Mouse (Mus musculus) forebrain, embryonic 14.5 days (tissue): ENCODE measurements around the gene Nav1. TPM values are rescaled to one million over a fixed set of nuclear protein-coding genes. Genes with fewer than 3 reads are reported as not detected.

Source experiments
- ATAC-seq: fragments of 200-750 bp; cut with Nextera tagmentation; 2 replicates; pipeline ENCODE4 v1.8.0; 2017; ENCODE audit warnings: mild to moderate bottlenecking, moderate library complexity
- DNase-seq: peaks from one replicate; pipeline ENCODE4 v3.0.0-alpha.2; 2015; ENCODE audit warnings: low spot score
- H3K27ac ChIP-seq: fragments of 300-500 bp; sonication (generic); 2 replicates; pipeline ENCODE4 v1.5.1; 2014; ENCODE audit warnings: low read depth, mild to moderate bottlenecking, control low read depth, low read length, moderate library complexity
- H3K27me3 ChIP-seq: fragments of 300-500 bp; sonication (generic); replicated peaks from 2 replicates; pipeline ENCODE4 v1.6.1; 2014; ENCODE audit warnings: low read length, control low read depth, mixed read lengths; ENCODE audit not compliant: control insufficient read depth, insufficient read depth
- H3K36me3 ChIP-seq: fragments of 300-500 bp; sonication (generic); 2 replicates; pipeline ENCODE4 v1.6.1; 2014; ENCODE audit warnings: low read length, control low read depth; ENCODE audit not compliant: control insufficient read depth, insufficient read depth
- H3K4me1 ChIP-seq: fragments of 300-500 bp; sonication (generic); 2 replicates; pipeline ENCODE4 v1.6.1; 2014; ENCODE audit warnings: antibody characterized with exemption, low read length, control low read depth; ENCODE audit not compliant: control insufficient read depth, insufficient read depth
- H3K4me2 ChIP-seq: fragments of 300-500 bp; sonication (generic); 2 replicates; pipeline ENCODE4 v1.6.1; 2014; ENCODE audit warnings: mild to moderate bottlenecking, control low read depth, low read length
- H3K4me3 ChIP-seq: fragments of 300-500 bp; sonication (generic); 2 replicates; pipeline ENCODE4 v1.5.1; 2014; ENCODE audit warnings: low read depth, low read length, control low read depth
- H3K9ac ChIP-seq: fragments of 300-500 bp; sonication (generic); 2 replicates; pipeline ENCODE4 v1.6.1; 2014; ENCODE audit warnings: mild to moderate bottlenecking, low read length, control low read depth, moderate library complexity
- H3K9me3 ChIP-seq: fragments of 300-500 bp; sonication (generic); replicated peaks from 2 replicates; pipeline ENCODE4 v1.6.1; 2016; ENCODE audit warnings: low read length, control low read depth, mixed read lengths; ENCODE audit not compliant: control insufficient read depth
- WGBS: fragments of 180-500 bp; shearing (Covaris S2); extraction: QIAGEN DNeasy Blood & Tissue Kit; methylation state at CpG from one replicate; pipeline ENCODE4 v1.1.7; 2014; 5-methylcytosine and 5-hydroxymethylcytosine counted together
- polyA plus RNA-seq: library from polyadenylated mRNA; unstranded; fragments of >200 nt; fragmentation: Nextera tagmentation; extraction: Ambion mirVana; gene quantifications from 2 replicates; pipeline ENCODE4 v1.2.1, GENCODE M21; 2014

Gene Nav1
- polyA plus RNA-seq, 1 experiment from 2014 or later = 26.1 TPM

- Histone ChIP-seq H3K4me1 (no peaks in the 10 kb centered on the region), H3K4me2 (no peak overlapping the region), H3K27me3 (no peaks in the 10 kb centered on the region), H3K9me3 (no peaks in the 10 kb centered on the region), H3K9ac (no peak overlapping the region), H3K27ac (no peak overlapping the region), H3K36me3 (peaks cover 46% of the 10 kb centered on the region), H3K4me3 (no peak overlapping the region)
- WGBS = 94% methylated on average over 6 of the region's 6 CpGs
- DNase-seq (no peak), ATAC-seq (no peak)
These were observed 75.1 kb downstream of the Nav1 start for GRCm38 (mm10) chr1:135531981-135532380.

DNA sequence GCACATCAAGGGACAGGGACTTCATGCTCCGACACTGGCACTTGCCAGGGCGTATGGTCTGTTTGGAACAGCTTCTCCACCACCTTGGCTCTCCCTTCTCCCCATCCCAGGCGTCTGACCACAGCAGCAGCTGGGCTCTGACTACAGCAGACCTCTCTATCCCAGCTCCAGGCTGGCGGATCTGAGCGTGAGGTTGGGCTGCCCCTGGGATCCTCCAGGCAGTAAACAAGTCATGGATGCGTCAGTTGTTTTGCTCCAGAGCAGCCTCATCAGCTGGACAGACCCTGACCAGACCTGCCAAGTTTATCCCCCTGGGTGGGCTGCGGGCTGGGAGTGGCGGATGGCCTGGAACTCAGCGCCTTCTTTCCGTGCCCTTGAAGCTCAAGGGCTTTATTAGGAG is 76.0 kb downstream of the Nav1 start:
- ATAC-seq (no peak), DNase-seq (no peak)
- no peaks in the 10 kb centered on the region for H3K4me1 ChIP-seq
- H3K9ac ChIP-seq = no peak overlapping the region
- H3K9me3 ChIP-seq = no peaks in the 10 kb centered on the region
- no peak overlapping the region for H3K27ac ChIP-seq
- WGBS = 64% methylated on average over 10 of the region's 10 CpGs
- no peak overlapping the region for H3K4me3 ChIP-seq
- H3K27me3 ChIP-seq = no peaks in the 10 kb centered on the region
- H3K36me3 ChIP-seq = peaks cover 43% of the 10 kb centered on the region
- H3K4me2 ChIP-seq = no peak overlapping the region

- no peaks in the 10 kb centered on the region for H3K9me3 ChIP-seq
These were observed 82.6 kb downstream of the Nav1 start for GRCm38 (mm10) chr1:135524518-135524860.

DNA sequence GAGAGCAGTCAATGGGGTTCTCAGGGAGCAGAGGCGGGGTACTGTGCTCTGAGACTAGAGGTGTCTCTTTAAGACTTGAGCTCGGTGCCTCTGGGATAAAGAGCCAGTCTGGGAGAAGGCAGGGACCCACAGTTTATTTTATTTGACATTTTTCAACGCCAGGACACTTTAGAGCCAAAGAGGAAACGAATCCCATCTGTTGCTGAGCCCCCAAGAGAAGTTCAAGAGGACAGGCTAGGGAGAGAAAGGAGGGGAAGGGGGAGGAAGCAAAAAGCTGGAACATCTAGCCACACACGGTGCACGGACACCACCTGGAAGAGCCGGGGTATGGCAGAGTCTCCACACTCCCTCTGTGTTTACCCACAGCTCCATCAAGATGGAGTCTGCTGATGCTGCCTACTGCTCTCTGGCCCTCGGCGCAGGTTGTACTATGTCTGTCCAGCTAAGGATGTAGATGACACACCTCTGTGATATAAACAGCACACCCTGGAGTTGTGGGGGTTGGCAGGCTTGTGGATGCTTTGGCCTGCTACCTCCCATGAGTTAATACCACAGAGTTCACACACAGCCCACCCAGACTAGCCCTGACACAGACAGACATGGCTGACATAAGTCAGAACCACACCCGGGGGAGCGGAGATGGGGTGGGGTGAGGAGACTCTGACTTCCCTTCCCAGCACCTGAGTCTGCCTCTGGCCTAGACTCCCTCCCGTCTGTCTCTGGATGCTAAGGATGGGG is 83.1 kb downstream of the Nav1 start:
- H3K36me3 ChIP-seq = peaks cover 13% of the 10 kb centered on the region
- H3K4me3 ChIP-seq = no peak overlapping the region
- H3K9me3 ChIP-seq = no peaks in the 10 kb centered on the region
- H3K27me3 ChIP-seq = no peaks in the 10 kb centered on the region
- H3K4me1 ChIP-seq = peaks cover 5% of the 10 kb centered on the region
- ATAC-seq (peak; percentile 32; the same call in 1 of the 2 replicates), DNase-seq (no peak)
- H3K4me2 ChIP-seq = no peak overlapping the region
- H3K27ac ChIP-seq = no peak overlapping the region
- no peak overlapping the region for H3K9ac ChIP-seq
- 84% methylated on average over 12 of the region's 12 CpGs for WGBS

More at GRCm38 (mm10) chr1:135524518-135524860, 82.6 kb downstream of the Nav1 start:
- WGBS = 80% methylated on average over 4 of the region's 4 CpGs
- H3K36me3 ChIP-seq = peaks cover 17% of the 10 kb centered on the region
- no peak overlapping the region for H3K4me3 ChIP-seq
- no peak overlapping the region for H3K27ac ChIP-seq
- DNase-seq = no peak
- H3K27me3 ChIP-seq = no peaks in the 10 kb centered on the region
- no peak overlapping the region for H3K4me2 ChIP-seq
- H3K4me1 ChIP-seq = no peaks in the 10 kb centered on the region; the same call in 1 of the 2 replicates
- no peak; the same call in 1 of the 2 replicates for ATAC-seq
- no peak overlapping the region for H3K9ac ChIP-seq

DNA sequence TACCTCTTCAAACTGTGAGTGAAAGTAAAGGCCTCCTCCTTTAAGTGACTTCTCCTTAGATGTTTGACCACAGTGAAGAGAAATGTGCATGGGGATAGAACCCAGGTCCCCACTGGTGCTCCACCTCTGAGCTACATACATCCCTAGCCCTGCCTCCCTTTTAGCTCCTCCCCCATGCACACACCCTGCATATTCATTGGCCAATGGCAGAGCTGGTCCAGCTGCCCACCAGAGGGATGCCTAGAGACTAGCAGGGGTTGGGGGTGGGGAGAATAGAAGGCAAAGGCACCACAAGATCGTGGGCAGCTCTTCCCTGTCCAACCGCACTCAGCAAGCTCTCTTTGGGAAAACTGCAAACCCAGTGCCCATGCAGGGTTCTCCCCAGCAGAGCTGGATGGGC is 83.8 kb downstream of the Nav1 start:
- Histone ChIP-seq H3K4me1 (peaks cover 11% of the 10 kb centered on the region), H3K27me3 (no peaks in the 10 kb centered on the region), H3K9ac (no peak overlapping the region), H3K36me3 (peaks cover 9% of the 10 kb centered on the region), H3K9me3 (no peaks in the 10 kb centered on the region), H3K27ac (no peak overlapping the region), H3K4me3 (no peak overlapping the region), H3K4me2 (no peak overlapping the region)
- ATAC-seq (no peak), DNase-seq (no peak)
- 90% methylated on average over 2 of the region's 2 CpGs for WGBS

- no peak overlapping the region for H3K4me2 ChIP-seq
- ATAC-seq = no peak
- H3K4me3 ChIP-seq = no peak overlapping the region
- H3K27me3 ChIP-seq = no peaks in the 10 kb centered on the region
- no peaks in the 10 kb centered on the region for H3K9me3 ChIP-seq
- no peak for DNase-seq
- H3K9ac ChIP-seq = no peak overlapping the region
- H3K4me1 ChIP-seq = peaks cover 21% of the 10 kb centered on the region
- no peaks in the 10 kb centered on the region for H3K36me3 ChIP-seq
- WGBS = 87% methylated on average over 13 of the region's 13 CpGs
- H3K27ac ChIP-seq = no peak overlapping the region
These were observed 86.4 kb downstream of the Nav1 start for GRCm38 (mm10) chr1:135520550-135521168.

DNA sequence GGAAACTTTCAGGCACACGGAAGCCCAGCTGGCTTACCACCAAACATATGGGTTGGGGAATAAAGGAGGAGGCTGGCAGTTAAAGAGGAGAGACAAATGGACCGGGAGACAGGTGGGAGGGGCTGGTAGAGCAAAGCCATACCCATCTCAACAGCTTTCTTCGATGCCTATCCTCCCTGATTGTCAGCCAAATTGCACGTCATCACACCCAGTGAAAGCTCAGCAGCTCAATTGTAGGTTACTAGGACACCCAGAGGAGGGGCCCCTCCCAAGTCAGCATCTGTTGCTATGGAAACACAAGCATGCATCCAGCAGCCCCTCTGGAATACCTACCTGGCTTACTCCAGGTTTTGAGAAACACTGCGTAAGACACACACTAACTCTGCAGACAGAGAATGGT is 88.4 kb downstream of the Nav1 start:
- no peaks in the 10 kb centered on the region for H3K36me3 ChIP-seq
- H3K4me2 ChIP-seq = no peak overlapping the region
- H3K9me3 ChIP-seq = no peaks in the 10 kb centered on the region
- H3K9ac ChIP-seq = no peak overlapping the region
- peak overlapping the region; percentile 40; the same call in 1 of the 2 replicates for H3K27ac ChIP-seq
- 15% methylated on average over 5 of the region's 5 CpGs for WGBS
- DNase-seq (peak; percentile 94), ATAC-seq (peak; percentile 88)
- no peak overlapping the region for H3K4me3 ChIP-seq
- H3K4me1 ChIP-seq = peaks cover 31% of the 10 kb centered on the region
- H3K27me3 ChIP-seq = no peaks in the 10 kb centered on the region

DNA sequence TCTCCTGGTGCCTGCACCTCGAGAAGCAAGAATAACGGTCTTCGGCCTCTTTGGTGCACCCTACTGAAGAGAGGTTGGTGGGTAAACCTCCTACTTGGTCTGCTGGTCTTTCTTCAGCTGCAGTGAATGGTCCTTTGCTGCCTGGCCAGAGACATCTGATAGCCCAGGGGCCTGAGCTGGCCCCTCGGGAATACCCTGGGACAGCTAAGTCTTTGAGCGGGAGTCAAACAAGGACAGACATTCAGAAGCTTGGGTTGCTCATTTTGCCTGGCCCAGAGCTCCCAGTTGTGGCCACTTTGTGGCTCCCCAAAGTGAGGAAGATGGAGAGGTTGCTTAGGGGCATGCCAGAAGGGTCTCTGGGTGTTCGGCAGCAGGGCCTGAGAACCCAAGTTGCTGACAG is 89.6 kb downstream of the Nav1 start:
- Histone ChIP-seq H3K36me3 (no peaks in the 10 kb centered on the region), H3K27ac (no peak overlapping the region), H3K27me3 (no peaks in the 10 kb centered on the region), H3K4me3 (no peak overlapping the region), H3K9me3 (no peaks in the 10 kb centered on the region), H3K9ac (no peak overlapping the region), H3K4me2 (no peak overlapping the region), H3K4me1 (peaks cover 37% of the 10 kb centered on the region)
- DNase-seq = no peak
- no peak for ATAC-seq
- 85% methylated on average over 6 of the region's 6 CpGs for WGBS
